Mouse (Mus musculus) myocyte (in vitro differentiated cells): ENCODE data around the gene Yaf2. TPM values are rescaled to one million over a fixed set of nuclear protein-coding genes. Genes with fewer than 3 reads are reported as not detected.

Experiments
- H3K27me3 ChIP-seq: one replicate; pipeline ENCODE4 v1.6.1; 2011; ENCODE audit not compliant: control insufficient read depth, insufficient read depth, insufficient read length
- H3K36me3 ChIP-seq: one replicate; pipeline ENCODE4 v1.6.1; 2011; ENCODE audit not compliant: control insufficient read depth, insufficient read depth
- H3K4me2 ChIP-seq: one replicate; pipeline ENCODE4 v1.6.1; 2011; ENCODE audit warnings: low read depth, control low read depth
- H3K4me3 ChIP-seq: one replicate; pipeline ENCODE4 v1.5.1; 2011; ENCODE audit warnings: mild to moderate bottlenecking, control low read depth, moderate library complexity
- H3K79me2 ChIP-seq: one replicate; pipeline ENCODE4 v1.6.1; 2011; ENCODE audit not compliant: control insufficient read depth, insufficient read depth
- H3ac ChIP-seq: one replicate; pipeline ENCODE4 v1.6.1; 2011; ENCODE audit not compliant: control insufficient read depth, insufficient read length
- CEBPB ChIP-seq: IDR thresholded peaks from 2 replicates; pipeline ENCODE4 v1.6.1; 2011; ENCODE audit warnings: mild to moderate bottlenecking, moderate library complexity; ENCODE audit not compliant: poor library complexity, insufficient read depth, severe bottlenecking
- E2F4 ChIP-seq: IDR thresholded peaks from one replicate; pipeline ENCODE4 v1.6.1; 2011; ENCODE audit warnings: mild to moderate bottlenecking, control low read depth, moderate library complexity; ENCODE audit not compliant: insufficient read depth
- MAX ChIP-seq: IDR thresholded peaks from one replicate; pipeline ENCODE4 v1.6.1; 2011; ENCODE audit warnings: low read depth, mild to moderate bottlenecking, control low read depth
- MYOD1 ChIP-seq, 3 experiments: IDR thresholded peaks; one replicate each; pipeline ENCODE4 v1.6.1; 2011; ENCODE audit warnings: control low read depth in 2 of 3, low read depth in 2 of 3, mild to moderate bottlenecking in 2 of 3, moderate library complexity in 1 of 3; ENCODE audit not compliant: insufficient read length in 2 of 3, control insufficient read depth in 1 of 3
- MYOG ChIP-seq, 3 experiments: IDR thresholded peaks; one replicate each; pipeline ENCODE4 v1.6.1; 2011; ENCODE audit warnings: control low read depth in 2 of 3, low read depth in 2 of 3, mild to moderate bottlenecking in 2 of 3; ENCODE audit not compliant: insufficient read length in 2 of 3, control insufficient read depth in 1 of 3, insufficient read depth in 1 of 3
- POLR2A ChIP-seq: IDR thresholded peaks from one replicate; pipeline ENCODE4 v1.6.1; 2011; ENCODE audit warnings: low read depth, mild to moderate bottlenecking, control low read depth, moderate library complexity; ENCODE audit not compliant: insufficient read length
- POLR2AphosphoS2 ChIP-seq: IDR thresholded peaks from one replicate; pipeline ENCODE4 v1.6.1; 2011; ENCODE audit warnings: low read depth, control low read depth; ENCODE audit not compliant: insufficient read length
- REST ChIP-seq: IDR thresholded peaks from one replicate; pipeline ENCODE4 v1.6.1; 2011; ENCODE audit warnings: mild to moderate bottlenecking, control low read depth, moderate library complexity; ENCODE audit not compliant: insufficient read depth, insufficient read length
- SRF ChIP-seq: IDR thresholded peaks from one replicate; pipeline ENCODE4 v1.6.1; 2011; ENCODE audit warnings: low read depth; ENCODE audit not compliant: control insufficient read depth, insufficient read length
- TCF12 ChIP-seq: IDR thresholded peaks from one replicate; pipeline ENCODE4 v1.6.1; 2011; ENCODE audit warnings: mild to moderate bottlenecking, control low read depth; ENCODE audit not compliant: poor library complexity, insufficient read depth, severe bottlenecking
- TCF3 ChIP-seq: IDR thresholded peaks from one replicate; pipeline ENCODE4 v1.6.1; 2011; ENCODE audit warnings: low read depth, control low read depth; ENCODE audit not compliant: insufficient read length
- USF1 ChIP-seq: IDR thresholded peaks from one replicate; pipeline ENCODE4 v1.6.1; 2011; ENCODE audit warnings: low read depth, mild to moderate bottlenecking, control low read depth, moderate library complexity
- polyA plus RNA-seq: library from polyadenylated mRNA; unstranded; fragments of >200 nt; fragmentation: generic; extraction: Trizol; gene quantifications from one replicate; pipeline ENCODE4 v1.2.1, GENCODE M21; 2012; ENCODE audit warnings: missing spikeins

The Yaf2 gene
- polyA plus RNA-seq, 1 experiment: 22.1 TPM

GRCm38 (mm10) chr15:93287628-93288027, 49.1 kb downstream of the Yaf2 start:
- no peak overlapping the region for H3K4me2 ChIP-seq
- no peak overlapping the region for H3ac ChIP-seq
- peaks cover 22% of the 10 kb centered on the region for H3K36me3 ChIP-seq
- TF ChIP-seq MYOG (IDR thresholded peaks at IDR 0.05; ENCODE audit: control insufficient read depth in 1 of 3, insufficient read depth in 1 of 3, insufficient read length in 2 of 3, low read depth in 2 of 3) (no peak), TCF12 (no peak), POLR2AphosphoS2 (no peak), SRF (no peak), REST (no peak)
- no peak overlapping the region for H3K4me3 ChIP-seq
- no peaks in the 10 kb centered on the region for H3K27me3 ChIP-seq
- peaks cover 4% of the 10 kb centered on the region for H3K79me2 ChIP-seq

- peaks cover 26% of the 10 kb centered on the region for H3K36me3 ChIP-seq
- TF ChIP-seq MYOG (IDR thresholded peaks at IDR 0.05; ENCODE audit: control insufficient read depth in 1 of 3, insufficient read depth in 1 of 3, insufficient read length in 2 of 3, low read depth in 2 of 3) (peak in 1 of 3 experiments; percentile 22), MYOD1 (IDR thresholded peaks at IDR 0.05; ENCODE audit: control insufficient read depth in 1 of 3, insufficient read length in 2 of 3, low read depth in 2 of 3) (peak in 1 of 3 experiments; percentile 33), MAX (no peak)
These were observed 51.5 kb downstream of the Yaf2 start for GRCm38 (mm10) chr15:93285244-93285643.

GRCm38 (mm10) chr15:93284326-93284725, 52.4 kb downstream of the Yaf2 start:
- H3K4me2 ChIP-seq: no peak overlapping the region
- no peak overlapping the region for H3K4me3 ChIP-seq
- TF ChIP-seq CEBPB (no peak), TCF3 (no peak), USF1 (no peak), REST (no peak), POLR2A (no peak), E2F4 (no peak), POLR2AphosphoS2 (no peak), TCF12 (no peak), SRF (no peak), MAX (no peak)
- H3K27me3 ChIP-seq: no peaks in the 10 kb centered on the region
- H3K79me2 ChIP-seq: no peaks in the 10 kb centered on the region
- H3ac ChIP-seq: no peak overlapping the region
- peaks cover 26% of the 10 kb centered on the region for H3K36me3 ChIP-seq

More at GRCm38 (mm10) chr15:93285244-93285643, 51.5 kb downstream of the Yaf2 start:
- H3K79me2 ChIP-seq: no peaks in the 10 kb centered on the region
- no peak overlapping the region for H3K4me2 ChIP-seq
- H3ac ChIP-seq: no peak overlapping the region
- no peaks in the 10 kb centered on the region for H3K27me3 ChIP-seq
- no peak overlapping the region for H3K4me3 ChIP-seq

- no peak overlapping the region for H3K4me2 ChIP-seq
- H3K36me3 ChIP-seq: peaks cover 26% of the 10 kb centered on the region
- TF ChIP-seq MYOD1 (IDR thresholded peaks at IDR 0.05; ENCODE audit: control insufficient read depth in 1 of 3, insufficient read length in 2 of 3, low read depth in 2 of 3) (no peak), MYOG (IDR thresholded peaks at IDR 0.05; ENCODE audit: control insufficient read depth in 1 of 3, insufficient read depth in 1 of 3, insufficient read length in 2 of 3, low read depth in 2 of 3) (no peak), TCF3 (no peak), MAX (no peak), POLR2AphosphoS2 (no peak), REST (no peak)
These were observed 53.4 kb downstream of the Yaf2 start for GRCm38 (mm10) chr15:93283349-93283748.

GRCm38 (mm10) chr15:93276276-93276675, 60.5 kb downstream of the Yaf2 start:
- Histone ChIP-seq H3K4me2 (peak overlapping the region; percentile 94), H3ac (peak overlapping the region; percentile 82), H3K36me3 (no peaks in the 10 kb centered on the region), H3K79me2 (peaks cover 35% of the 10 kb centered on the region), H3K27me3 (no peaks in the 10 kb centered on the region), H3K4me3 (peak overlapping the region; percentile 66)
- TF ChIP-seq TCF3: no peak

More at GRCm38 (mm10) chr15:93283349-93283748, 53.4 kb downstream of the Yaf2 start:
- H3ac ChIP-seq: no peak overlapping the region
- no peaks in the 10 kb centered on the region for H3K27me3 ChIP-seq
- no peak overlapping the region for H3K4me3 ChIP-seq
- no peaks in the 10 kb centered on the region for H3K79me2 ChIP-seq

GRCm38 (mm10) chr15:93275623-93276022, 61.1 kb downstream of the Yaf2 start:
- Histone ChIP-seq H3K27me3 (no peaks in the 10 kb centered on the region), H3ac (peak overlapping the region; percentile 82), H3K36me3 (no peaks in the 10 kb centered on the region), H3K4me2 (peak overlapping the region; percentile 94), H3K79me2 (peaks cover 41% of the 10 kb centered on the region), H3K4me3 (peak overlapping the region; percentile 66)
- no peak for TF ChIP-seq TCF12
- no peak for TF ChIP-seq MYOG (IDR thresholded peaks at IDR 0.05; ENCODE audit: control insufficient read depth in 1 of 3, insufficient read depth in 1 of 3, insufficient read length in 2 of 3, low read depth in 2 of 3)
- no peak for TF ChIP-seq MAX
- no peak for TF ChIP-seq MYOD1 (IDR thresholded peaks at IDR 0.05; ENCODE audit: control insufficient read depth in 1 of 3, insufficient read length in 2 of 3, low read depth in 2 of 3)
- no peak for TF ChIP-seq SRF
